Mouse (Mus musculus): ENCODE measurements at regions not wholly inside any gene's neighbourhood (a gene's known extent, or its start where the extent isn't known, plus 50 kb on each side); places are given as distances from the start of the nearest gene placed in this dataset.
"Not testable (repeated sequence)": the region's sequence is repeated elsewhere in the genome, so short reads cannot be mapped to it uniquely, and the experiment has no call there.

DNA sequence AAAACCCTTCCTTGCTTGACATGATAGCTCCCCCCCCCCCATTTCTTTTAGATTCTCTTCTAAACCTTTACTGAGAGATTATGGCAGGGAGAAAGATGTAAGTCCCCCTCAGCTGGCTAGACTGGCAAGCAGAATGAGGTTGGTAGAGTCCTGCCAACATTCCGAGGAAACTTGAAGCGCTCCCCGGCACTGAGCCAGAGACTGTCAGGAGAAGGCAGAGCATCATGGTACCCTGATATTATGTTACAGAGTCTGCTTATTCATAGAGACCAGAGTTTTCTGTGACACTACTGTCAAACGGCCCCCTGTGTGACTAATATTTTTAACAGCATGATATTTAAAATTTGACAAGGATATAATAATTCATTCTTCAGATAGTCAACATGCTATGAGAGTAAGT lies 358.0 kb upstream of the Zic4 start:
- DNase-seq (ENCODE audit: extremely low spot score, low spot score): no peak

DNA sequence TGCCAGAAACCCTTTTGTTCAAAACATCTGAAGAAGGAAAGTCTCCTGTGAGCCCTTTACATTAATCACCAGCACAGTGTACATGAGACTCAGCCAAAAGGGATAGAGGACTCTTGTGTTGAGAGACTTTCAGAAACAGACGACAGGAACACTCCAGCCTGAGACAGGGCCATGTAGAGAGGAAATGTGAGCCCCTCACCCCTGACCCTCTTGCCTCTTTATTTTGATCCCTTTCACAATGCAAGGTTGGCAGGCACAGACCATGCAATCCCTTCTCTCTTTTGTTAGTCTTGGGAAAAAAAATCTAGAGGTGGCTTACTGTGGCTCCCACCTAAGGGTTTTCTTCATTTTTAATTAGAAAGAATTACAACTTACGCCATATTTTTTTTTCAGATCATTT lies 321.7 kb upstream of the Zic4 start:
- DNase-seq (ENCODE audit: extremely low spot score, low spot score): peak; percentile 19

DNA sequence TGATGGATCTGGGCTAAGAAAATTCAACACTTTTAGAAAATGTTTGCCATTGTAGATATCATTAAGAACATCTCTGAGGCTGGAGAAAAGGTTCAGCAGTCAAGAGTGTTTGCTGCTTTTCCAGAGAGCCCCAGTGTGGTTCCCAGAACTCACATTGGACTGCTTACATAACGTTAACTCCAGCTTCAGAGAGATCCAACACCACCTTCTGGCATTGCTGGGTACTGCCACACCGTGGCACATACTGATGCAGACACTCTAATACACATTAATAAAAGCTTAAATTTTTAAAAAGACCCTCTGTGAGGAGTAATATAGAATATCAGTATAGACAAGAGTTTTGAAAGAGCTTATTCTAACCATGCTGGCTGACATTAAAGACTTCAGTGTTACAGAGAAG lies 313.6 kb upstream of the Zic4 start:
- no peak for DNase-seq (ENCODE audit: extremely low spot score, low spot score)

DNA sequence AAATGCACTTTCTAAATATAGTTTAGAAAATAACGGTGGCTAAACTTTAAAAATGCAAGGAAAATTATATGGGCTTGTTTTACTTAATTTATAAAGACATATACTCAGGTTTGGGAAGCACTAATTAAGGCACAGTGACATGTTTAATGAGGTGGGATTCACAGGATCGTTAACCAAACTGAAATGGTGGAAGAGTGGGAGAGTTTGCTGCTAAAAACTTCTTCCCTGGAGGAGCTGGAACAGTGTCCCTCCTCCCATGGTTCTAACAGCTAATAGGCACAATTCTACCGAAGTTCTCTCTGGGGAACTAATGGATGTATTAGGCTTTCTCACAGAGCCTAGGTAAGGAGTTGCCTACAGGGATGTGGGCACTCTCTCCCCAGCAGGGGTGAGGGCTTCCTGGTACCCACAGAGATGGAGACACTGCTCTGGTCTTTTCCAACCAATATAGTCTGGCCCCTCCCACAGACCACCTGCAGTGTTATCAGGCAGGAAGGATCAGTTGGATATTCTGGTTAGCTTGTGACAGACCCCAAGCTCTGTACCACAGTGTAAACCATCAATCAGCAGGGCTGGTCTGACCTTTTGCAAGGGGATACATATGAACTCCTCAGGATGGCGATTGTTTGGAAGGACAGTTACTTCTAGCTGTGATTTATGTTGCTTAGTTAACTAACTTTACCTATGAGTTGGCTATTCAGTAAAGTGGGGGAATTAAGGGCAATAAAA lies 309.0 kb upstream of the Zic4 start:
- no peak for DNase-seq (ENCODE audit: extremely low spot score, low spot score)

DNA sequence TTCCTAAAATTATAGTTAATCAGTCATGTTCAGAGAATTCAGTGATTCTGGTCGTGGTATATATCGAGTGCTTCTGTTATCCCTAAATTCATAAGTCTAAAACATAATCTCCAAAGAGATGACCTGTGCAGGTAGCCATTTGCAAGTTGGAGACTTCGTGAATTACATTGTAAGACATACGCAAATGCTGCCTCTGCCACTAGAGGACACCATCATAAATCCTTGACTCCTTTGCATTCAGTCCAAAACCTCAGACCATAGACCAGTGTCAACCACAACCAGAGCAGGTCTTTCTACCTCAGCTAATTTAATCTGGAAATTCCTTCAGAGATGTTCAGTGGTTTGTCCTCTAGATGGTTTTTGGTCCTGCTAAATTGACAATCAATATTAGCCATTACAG lies 302.8 kb upstream of the Zic4 start:
- no peak for DNase-seq (ENCODE audit: extremely low spot score, low spot score)

DNA sequence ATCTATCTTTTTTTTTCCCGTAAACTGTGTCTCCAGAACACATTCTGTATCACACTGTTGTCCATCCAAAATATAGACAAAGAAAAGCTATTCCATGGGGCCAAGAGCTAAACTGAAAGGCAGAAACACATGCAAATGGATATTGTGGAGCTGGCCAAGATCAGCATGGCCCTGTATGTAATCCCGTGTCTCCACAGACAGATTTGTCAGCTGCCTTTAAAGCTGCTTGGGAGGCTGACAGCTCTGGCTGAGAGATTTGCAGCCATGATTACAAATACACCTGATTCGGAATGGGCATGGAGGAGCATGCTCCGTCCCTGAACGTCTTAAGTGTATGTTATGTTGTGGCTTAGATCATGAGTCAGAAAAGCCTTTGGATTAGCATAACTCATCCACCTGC lies 292.7 kb upstream of the Zic4 start:
- no peak for DNase-seq (ENCODE audit: extremely low spot score, low spot score)

DNA sequence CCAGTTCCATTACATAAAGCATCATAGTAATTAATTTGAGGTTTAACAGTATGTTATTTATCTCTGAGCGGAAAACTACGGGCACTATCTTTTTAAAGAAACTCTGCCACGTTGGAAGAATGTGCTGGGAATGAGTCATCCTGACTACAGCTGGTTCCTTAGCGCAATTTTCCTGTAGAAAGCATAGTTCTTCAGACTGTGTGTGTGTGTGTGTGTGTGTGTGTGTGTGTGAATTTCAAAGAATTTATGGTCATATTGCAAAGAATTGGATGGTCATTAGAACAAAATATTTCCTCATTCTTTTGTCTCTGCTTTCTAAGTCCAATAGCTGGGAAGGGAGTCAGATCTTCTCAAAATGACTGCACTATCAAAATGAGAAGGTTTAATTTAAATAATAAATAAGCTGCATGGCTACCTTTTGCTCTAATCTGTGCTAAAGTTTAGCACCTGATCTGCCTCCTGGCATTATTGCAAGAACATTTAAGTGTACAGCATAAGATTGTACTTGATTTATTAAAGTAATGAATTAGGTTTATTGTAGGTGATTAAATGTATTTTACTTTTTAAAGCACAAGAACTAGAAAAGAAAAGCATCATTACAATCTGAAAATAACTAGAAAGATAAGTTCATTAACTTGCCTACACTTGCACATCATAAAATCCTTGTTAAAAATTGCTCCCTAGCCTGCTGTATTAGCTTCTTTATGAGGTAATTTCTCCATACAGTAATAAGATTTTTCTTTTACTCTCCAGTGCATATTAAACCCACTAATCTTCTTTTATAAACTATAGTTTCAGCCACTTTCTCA lies 288.6 kb upstream of the Zic4 start:
- DNase-seq (ENCODE audit: extremely low spot score, low spot score): no peak

DNA sequence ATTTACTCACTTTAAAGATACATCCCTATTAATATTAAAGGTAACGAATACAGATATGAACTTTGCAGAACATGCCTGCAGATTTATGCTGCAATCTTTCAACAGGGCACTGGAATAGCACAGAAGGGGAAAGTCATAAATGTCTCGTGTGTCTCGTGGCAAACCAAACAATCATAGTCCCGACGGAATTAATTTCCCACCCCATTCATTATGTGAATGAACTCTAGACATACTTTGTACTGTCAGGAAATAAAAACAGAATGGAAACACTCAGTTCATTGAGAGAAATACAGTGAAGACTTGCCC lies 288.1 kb upstream of the Zic4 start:
- no peak for DNase-seq (ENCODE audit: extremely low spot score, low spot score)

DNA sequence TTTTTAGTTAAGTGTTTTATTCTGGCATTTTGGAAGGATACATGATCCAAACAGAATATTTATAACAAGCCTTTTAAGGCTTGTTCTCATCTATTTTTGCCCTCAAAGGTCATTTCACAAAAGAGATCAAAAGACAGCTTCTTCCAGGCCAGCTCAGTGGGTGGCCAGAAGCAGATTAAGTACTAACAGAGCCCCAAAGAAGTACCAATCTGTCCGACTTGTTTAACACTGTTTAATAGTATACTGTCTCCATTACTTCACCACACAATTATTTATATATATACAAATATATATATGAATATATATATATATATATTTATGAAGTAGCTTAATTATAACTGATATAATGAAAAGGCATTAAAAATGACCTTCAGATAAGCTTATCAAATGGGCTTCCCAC lies 284.7 kb upstream of the Zic4 start:
- no peak for DNase-seq (ENCODE audit: extremely low spot score, low spot score)

DNA sequence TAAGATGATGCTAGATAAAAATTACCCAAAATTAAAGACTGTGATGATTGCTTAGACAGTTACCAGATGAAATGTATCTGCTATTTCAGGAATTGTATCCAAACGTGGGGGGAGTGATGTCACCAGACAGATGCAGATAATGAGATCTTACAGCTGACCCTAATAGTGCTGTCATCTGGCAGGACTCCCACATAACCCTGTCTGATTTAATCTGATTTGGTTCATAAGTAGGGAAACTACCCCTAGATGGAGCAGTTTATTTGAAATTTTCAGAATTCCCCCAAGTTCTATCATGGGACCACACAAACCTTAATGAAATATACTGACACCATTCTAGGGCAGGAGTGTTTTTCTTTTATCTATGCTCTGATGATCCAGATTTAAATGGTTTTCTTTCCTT lies 278.4 kb upstream of the Zic4 start:
- no peak for DNase-seq (ENCODE audit: extremely low spot score, low spot score)

DNA sequence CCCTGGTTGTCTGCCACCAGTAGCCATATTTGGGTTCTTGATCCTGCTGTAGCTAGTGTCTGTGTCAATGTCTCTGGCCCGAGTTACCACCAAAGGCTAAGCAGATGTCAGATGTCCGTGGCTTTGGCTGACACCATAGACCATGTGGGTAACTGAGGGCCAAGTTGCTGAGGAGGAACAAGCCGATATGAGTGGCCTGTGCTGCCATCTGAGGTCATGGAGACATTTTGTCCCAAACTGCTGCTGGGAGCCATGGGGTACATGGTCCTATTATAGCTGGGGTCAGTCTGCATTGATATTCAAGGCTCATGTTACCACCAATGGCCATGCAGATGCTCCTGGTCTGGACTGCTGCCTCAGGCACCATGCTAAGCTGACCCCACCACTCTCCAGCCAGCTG lies 276.3 kb upstream of the Zic4 start:
- DNase-seq (ENCODE audit: extremely low spot score, low spot score): no peak

DNA sequence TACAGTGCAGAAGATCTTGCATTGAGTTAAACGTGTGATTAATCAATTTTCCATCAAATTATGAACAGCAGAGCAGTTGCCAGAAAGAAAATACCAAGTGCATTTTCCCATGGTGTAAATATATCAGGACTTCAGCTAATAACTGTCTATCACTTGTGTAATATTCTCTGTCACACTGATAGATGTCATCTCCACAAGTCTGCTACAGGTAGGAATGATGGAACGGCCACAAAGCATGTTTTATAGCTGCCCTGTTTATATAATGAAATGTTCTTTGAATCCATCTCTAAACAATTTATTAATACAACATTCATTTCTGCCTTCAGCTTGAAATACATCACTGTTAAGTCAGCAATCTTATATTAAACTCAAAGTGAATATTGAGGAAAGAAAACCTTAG lies 272.9 kb upstream of the Zic4 start:
- DNase-seq (ENCODE audit: extremely low spot score, low spot score): no peak

DNA sequence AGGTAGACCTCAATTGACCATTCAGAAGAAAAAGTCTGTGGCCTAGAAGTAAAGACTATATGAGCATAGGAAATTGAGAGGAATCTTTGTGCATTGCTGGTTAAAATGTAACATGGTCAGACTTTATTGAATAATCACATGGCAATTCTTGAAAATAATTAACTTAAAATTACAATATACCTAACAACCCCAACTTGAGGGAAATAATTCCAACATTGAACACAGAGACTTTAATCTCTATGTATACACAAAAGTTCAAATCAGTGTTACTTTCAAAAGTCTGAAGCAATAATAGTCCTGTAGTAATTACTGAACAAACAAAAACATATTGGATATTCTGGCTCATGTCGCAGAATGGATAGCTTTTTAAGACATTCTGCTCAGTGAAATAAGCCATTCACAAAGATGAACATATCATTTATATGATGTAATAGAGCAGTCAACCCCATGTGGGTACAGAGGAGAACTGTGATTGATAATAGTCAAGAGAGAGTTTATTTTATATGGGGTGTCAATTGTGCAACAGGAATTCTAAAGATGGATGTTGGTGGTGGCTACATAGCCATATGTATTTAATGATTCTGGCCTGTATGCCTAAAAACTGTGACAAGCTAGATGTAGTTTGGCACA lies 270.7 kb upstream of the Zic4 start:
- DNase-seq (ENCODE audit: extremely low spot score, low spot score): no peak

DNA sequence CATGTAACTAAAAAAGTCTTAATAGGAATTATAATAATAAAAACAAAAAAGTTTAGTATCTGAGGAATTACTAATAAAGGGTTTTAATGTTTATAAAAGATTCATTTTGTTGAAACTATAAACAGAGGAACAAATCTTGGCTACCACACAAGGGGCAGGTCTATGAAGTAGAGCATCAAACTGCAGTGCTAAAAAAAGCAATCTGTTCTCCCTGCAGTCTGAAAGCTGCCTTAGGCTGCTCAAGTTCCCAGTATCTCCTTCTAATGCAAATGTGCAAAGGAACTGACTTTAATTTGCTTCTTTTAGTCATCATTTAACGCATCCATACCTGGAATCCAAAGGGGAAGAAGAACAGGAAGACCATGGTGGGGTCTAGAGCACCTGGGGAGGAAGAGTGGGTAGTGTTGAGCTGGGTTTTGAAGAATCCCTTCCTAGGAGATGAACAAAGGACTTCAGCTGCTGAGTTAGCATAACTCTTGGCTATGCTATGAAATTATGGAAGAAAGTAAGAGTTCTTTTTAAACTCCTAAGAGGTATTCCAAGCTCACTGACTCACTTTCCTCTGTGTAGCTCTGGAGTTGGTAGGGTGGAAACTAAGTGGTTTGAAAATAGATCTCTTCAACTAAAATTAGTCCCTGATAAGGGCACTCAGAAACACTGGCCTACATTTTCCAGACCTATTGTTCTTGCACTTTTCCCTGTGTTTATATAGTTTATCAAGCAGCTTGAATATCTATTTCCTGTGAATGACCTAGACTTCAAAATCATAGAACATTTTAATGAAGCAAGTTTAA lies 260.4 kb upstream of the Zic4 start:
- no peak for DNase-seq (ENCODE audit: extremely low spot score, low spot score)

DNA sequence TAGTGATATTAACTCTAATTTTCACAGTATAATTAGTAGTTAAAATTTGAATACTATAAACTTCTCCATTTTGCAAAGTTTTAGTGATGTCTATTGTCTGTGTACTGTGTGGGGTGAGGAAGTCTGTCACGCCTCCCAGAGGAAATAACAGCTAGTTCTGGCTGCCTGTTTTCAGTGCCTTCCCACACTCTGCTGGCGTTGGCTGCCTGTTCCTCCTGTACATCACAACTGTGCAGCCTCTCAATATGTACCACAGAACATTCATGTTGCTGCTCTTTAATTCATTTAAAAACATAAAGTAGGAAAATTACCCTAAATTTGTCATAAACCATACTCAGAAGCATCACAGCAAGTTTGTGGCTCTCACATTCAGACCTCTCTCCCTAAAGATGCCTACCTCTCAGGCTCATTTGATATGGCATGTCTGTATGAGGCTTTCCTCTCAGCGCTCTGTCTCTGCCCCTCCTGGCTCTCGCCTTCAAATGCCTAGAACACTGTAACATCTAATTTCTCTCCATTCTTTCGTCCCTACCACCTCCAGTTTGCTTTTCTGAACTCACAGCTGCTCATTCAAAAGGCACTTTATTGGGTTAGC lies 239.7 kb upstream of the Zic4 start:
- DNase-seq (ENCODE audit: extremely low spot score, low spot score): no peak

DNA sequence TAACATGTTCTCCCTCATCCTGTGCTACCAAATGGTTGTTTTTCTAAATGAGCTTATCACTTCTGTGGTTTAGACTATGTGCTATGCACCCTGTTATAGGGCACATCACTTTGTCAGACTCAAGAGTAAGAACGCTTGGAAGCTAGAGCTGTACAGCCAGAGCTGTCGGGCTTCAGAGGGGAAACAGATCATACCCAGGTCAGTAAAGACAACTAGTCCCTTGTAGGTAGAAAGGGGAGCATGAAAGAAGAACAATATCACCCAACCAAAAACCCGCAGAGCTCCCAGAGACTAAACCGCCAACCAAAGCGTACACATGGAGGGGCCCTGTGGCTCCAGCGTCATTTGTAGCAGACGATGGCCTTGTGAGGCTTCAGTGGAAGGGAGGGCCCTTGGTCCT lies 239.0 kb upstream of the Zic4 start:
- DNase-seq (ENCODE audit: extremely low spot score, low spot score): no peak

DNA sequence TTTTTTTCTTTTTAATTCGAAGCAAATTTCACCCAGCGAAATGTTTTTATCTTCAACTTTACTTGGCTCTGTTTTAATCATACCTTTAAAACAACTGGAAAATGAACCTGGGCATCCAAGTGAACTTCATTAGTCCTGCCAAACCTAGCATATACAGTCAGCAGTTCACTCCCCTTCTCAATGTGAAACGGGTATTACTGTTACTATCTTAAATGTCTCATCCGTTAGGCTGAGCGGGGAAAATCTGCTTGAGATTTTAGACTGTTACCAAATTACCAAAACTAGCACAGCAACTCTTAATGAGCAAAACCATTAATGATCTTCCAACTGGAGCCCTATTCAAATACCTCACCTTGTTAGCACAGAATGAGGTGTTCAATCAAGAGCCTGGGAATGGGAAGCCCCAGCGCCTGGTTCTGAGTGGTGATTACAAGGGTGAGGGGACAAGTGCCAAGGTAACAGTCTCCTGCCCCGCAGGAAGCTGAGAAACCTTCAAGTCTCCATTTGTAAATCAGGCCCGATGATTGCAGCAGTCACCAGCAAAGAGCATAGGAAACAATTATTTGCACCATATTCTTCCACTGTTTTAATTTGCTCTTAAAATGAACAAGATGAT lies 235.5 kb upstream of the Zic4 start:
- no peak for DNase-seq (ENCODE audit: extremely low spot score, low spot score)

DNA sequence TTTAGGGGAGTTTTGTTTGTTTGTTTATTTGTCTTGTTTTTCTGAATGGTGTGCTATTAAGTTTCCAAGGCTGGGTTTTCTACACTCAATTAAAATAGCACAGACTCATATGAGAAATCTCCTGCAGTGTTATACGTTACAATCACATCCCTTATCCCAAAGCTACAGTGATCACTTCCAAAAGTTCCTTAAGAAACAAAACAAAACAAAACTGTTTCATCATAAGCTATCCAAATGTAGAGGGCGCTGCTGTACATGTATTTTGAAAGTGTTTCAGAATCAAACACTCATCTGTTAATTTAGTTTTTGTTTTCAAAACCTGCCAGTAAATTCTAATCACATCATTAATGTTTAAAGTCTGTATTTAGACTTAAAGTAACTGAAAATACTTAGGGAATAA lies 233.7 kb upstream of the Zic4 start:
- DNase-seq (ENCODE audit: extremely low spot score, low spot score): not testable (repeated sequence)

DNA sequence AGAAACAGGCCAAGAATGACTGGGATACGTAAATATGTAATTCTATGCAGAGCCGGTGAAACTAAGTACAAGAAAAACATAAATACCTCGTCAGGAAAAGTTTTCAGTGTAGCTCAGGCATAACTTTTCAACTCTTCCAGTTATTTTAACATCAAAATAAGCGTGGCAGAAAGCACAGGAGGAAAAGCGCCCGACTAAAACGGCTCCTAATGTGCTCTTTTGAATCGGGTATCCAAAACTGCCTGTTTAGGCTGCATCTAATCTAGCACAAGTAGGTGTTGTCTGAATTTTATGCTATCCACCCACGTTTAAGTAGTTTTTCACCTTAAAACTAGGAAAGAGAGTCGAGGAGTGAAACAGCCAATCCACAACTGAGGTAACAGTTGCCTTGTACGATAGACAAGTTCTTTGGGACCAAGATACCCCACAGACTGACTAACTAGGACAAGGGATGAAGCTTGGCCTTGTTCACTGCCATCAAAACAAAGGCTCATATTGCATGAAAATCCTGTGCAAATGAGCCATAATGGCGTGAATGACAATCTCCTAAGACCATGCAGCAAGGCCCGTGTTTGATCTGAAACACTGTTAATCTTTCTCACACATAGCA lies 232.0 kb upstream of the Zic4 start:
- no peak for DNase-seq (ENCODE audit: extremely low spot score, low spot score)

DNA sequence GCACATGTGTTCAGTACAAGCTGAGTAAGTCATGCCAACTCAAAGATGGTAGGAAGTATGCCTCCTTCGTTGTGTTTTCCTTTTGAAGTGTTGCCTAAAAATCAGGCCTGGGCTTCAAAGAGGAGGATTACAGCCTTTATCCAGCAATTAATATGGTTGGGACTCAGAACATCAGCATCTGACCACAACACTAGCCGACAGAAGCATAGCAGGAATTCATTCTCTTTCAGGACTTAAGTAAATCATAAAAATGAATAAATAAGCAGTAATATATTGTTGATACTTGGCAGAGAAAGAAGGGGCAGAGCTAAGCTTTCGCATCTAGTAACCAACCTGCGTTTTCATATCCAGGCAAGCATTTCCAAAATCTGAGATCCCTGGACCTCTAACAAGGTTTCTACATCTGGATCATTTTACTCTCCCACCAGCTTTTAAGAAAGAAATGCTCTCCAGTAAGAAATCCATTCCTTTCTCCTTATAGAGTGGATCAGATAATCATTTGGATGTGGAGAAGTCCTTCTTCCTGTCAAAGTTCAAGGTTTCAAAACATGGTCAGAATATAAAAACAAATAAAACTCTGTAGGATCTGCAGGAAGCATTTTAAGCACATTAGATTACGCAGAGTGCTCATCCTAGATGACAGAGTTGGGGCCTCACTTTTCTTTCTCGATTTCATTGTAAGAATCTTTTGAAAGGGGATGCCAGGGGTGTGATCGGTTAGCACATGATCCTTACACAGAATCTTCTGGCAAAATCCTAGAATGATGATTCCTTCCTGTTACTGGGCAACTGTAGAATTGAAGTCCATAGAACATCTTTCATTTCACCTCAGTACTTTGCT lies 230.6 kb upstream of the Zic4 start:
- DNase-seq (ENCODE audit: extremely low spot score, low spot score): no peak

All from neural tube, embryonic 10.5 days (tissue).